Mouse (Mus musculus) urinary bladder, postnatal 10 days (tissue): ENCODE measurements around the gene 2300003K06Rik.
"Not testable (repeated sequence)": the region's sequence is repeated elsewhere in the genome, so short reads cannot be mapped to it uniquely, and the experiment has no call there.

Experiments
- DNase-seq: peaks from one replicate; pipeline ENCODE4 v3.0.0; 2022; ENCODE audit warnings: low spot score

2300003K06Rik gene

DNA sequence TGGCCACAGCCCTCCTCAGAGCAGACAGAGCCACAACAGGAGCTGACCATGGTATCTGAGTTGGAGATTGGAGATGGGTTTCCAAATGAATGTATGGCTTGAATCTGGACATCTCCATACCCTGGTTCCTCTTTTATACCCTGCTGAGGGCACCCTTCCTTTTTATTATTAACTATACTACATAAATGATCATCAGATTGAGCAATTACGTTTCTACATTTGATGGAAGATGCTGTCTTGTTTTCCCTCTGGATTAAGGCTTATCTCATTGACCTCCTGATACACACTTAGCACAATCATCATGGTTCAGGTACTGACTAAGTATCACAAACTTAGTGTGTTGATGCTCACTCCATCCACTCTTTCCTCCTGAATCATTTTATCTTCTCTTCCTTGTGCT lies at the start of gene 2300003K06Rik:
2300003K06Rik (minus strand) TSS at position 101 of the 400 bp plus-strand sequence.
- no peak for DNase-seq

DNA sequence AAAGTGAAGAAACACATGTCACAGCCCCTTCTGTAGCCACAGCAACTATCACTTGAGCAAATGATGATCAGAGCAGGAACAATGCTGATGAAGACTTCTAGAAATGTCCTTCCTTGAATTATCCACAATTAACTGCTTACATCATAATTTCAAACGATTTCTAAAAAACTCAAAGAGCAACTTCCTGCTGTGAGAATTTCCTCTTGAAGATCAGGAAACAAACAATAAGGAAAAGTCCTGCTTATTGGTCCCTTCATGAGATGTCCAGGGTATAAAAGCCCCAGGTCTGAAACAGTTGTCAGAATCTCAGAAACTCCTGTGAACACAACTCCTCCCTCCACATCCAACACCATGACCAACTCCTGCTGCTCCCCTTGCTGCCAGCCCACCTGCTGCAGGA lies 41.0 kb upstream of the 2300003K06Rik start, which contains the start of gene Gm11567:
Gm11567 (plus strand) TSS at position 301 of the 400 bp plus-strand sequence.
- not testable (repeated sequence) for DNase-seq

DNA sequence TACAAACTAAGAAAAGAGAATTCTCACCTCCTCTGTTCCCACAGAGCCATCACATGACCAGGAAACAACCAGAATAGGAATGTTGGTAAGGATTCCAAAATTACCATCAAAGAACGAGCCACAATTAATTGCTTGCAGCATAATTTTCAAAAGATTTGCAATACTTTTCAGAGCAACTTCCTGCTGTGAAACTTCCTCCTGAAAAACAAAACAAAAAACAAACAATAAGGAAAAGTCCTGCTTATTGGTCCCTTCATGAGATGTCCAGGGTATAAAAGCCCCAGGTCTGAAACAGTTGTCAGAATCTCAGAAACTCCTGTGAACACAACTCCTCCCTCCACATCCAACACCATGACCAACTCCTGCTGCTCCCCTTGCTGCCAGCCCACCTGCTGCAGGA lies 35.2 kb upstream of the 2300003K06Rik start, which contains the start of gene Krtap9-1:
Krtap9-1 (plus strand) TSS at position 301 of the 400 bp plus-strand sequence.
- not testable (repeated sequence) for DNase-seq

- not testable (repeated sequence) for DNase-seq
Measured at GRCm38 (mm10) chr11:99864176-99864575, 26.3 kb upstream of the 2300003K06Rik start, which contains the start of gene Gm11559. TSS of gene Gm11559 (plus strand) at chr11:99864476.

DNA sequence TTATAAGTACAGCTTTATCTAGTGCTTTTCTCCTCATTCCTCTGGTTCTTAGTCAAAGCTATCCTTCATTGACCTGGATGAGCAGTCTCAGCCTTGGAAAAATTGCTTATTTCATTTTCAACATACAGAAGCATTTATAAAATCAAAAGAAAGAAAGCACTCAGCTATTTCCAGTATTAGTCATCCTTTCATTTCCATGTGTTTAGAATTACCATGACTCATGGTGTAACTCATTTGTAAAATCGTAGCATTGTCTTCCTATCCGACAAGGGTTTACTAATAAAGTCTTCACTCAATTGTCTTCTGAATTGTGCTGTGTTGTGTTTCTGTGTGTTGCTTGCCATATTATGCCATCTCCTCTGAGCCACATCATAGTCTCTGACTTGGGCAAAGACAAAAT lies 20.9 kb upstream of the 2300003K06Rik start:
- no peak for DNase-seq

- DNase-seq, result no peak
Measured at GRCm38 (mm10) chr11:99857617-99858016, 19.8 kb upstream of the 2300003K06Rik start, which contains the start of gene Gm11568. TSS of gene Gm11568 (plus strand) at chr11:99857917.

GRCm38 (mm10) chr11:99854121-99854520 lies 16.3 kb upstream of the 2300003K06Rik start:
- DNase-seq, result no peak

DNA sequence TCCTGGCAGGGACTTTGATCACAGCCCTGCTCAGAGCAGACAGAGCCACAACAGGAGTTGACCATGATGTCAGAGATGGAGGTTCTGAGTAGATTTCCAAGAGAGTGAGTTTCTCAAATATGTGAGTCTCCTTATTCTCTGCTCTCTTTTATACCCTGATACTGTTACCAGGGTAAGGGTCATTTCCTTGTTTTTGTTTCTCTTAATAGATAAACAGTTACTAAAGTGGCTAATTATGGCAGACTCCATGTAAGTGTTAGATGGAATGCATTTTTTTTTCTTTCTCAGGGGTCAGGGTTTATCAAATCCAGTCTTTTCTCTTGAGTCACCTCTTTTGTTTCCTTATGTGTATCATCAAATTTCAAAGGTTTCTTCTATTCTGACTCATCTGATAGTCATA lies 13.6 kb upstream of the 2300003K06Rik start, which contains the start of gene Krtap4-16:
Krtap4-16 (minus strand) TSS at position 101 of the 400 bp plus-strand sequence.
- no peak for DNase-seq

DNA sequence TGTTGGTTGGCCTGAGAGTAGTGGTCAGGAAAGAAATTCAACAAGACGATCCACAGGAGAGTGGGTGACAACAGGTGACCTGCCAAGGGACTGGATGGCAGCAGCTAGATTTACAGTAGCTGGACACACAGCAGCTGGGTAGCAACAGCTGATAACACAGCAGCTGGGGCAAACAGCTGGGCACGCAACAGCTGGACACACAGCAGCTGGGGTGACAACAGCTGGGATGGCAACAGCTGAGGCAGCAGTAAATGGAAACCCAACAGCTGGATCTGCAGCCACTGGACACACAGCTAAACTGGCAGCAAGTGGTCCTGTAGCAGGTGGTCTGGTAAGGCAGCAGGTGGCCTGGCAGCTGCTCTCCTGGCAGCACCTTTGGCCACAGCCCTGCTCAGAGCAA lies 8.9 kb upstream of the 2300003K06Rik start:
- no peak for DNase-seq

DNA sequence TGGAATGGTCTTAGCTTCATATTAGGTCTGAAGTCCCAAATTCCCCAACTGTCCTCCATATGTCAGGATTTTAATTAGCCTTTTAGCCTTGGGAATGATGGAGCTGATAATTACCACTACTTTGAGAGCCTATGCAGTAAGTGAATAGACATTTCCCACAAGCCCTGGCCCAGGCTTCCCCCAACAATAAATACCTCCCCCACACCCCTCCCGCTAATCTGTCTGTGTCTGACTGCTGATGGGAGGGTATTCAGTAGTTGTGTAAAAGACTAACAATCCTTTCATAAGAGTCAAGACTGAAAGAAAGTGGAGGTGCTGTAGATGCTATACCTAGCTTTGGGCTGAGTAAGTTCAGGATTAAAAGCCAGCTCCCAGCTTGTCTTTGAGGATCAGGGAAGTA lies 4.3 kb upstream of the 2300003K06Rik start:
- no peak for DNase-seq

DNA sequence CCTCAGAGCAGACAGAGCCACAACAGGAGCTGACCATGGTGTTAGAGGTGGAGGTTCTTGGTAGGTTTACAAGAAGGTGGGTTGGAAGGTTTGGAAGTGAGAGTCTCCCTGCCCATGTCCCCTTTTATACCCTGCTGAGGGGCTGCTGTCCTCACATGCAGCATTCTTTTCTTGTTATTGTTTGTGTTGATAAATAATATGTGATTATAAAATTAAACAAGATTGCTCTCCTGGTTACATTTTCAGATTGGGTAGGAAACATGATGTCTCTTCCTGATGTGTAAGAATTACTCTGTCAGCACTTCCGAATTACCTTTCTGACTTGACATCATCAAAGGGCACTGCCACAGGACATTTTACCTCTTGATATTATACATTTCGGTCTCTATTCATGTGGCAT lies 22.3 kb downstream of the 2300003K06Rik start, which contains the start of gene Gm11564:
Gm11564 (minus strand) TSS at position 101 of the 400 bp plus-strand sequence.
- DNase-seq, result not testable (repeated sequence)

GRCm38 (mm10) chr11:99809792-99810191 lies 28.1 kb downstream of the 2300003K06Rik start, which contains the start of gene Krtap4-13:
TSS of gene Krtap4-13 (minus strand) at chr11:99809892.
- not testable (repeated sequence) for DNase-seq

- not testable (repeated sequence) for DNase-seq
Measured at GRCm38 (mm10) chr11:99804346-99804745, 33.5 kb downstream of the 2300003K06Rik start, which contains the start of gene Gm11554. TSS of gene Gm11554 (minus strand) at chr11:99804446.

DNA sequence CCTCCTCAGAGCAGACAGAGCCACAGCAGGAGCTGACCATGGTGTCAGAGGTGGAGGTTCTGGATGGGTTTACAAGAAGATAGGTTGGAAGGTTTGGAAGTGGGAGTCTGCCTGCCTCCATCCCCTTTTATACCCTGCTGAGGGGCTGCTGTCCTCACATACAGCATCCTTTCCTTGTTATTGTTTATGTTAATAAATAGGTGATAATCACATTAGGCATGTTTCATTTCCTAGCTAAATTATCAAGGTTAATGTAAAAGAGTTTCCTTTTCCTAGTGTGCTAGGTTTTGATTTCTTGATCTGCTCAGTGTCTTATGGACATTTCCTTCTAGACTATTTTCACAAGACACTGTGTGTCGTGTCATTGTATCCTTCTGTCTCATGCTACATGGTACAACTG lies 39.0 kb downstream of the 2300003K06Rik start, which contains the start of gene Gm11569:
Gm11569 (minus strand) TSS at position 101 of the 400 bp plus-strand sequence.
- DNase-seq, result not testable (repeated sequence)

- DNase-seq, result no peak
Measured at GRCm38 (mm10) chr11:99793367-99793766, 44.5 kb downstream of the 2300003K06Rik start, which contains the start of gene Gm11596. TSS of gene Gm11596 (minus strand) at chr11:99793467.
